Mouse (Mus musculus) CD4-positive helper T cell, adult 2 months (primary cell): ENCODE results near the gene Olfr10.
"Not testable (repeated sequence)": the region's sequence is repeated elsewhere in the genome, so short reads cannot be mapped to it uniquely, and the experiment has no call there.

Experiments
- DNase-seq: peaks from one replicate; pipeline ENCODE4 v3.0.0-alpha.2; 2012; ENCODE audit warnings: low read depth, missing footprints, low spot score

Gene Olfr10

GRCm38 (mm10) chr11:49304441-49304840 is at the start of gene Olfr10:
TSS of gene Olfr10 (plus strand) at chr11:49304741.
- no peak for DNase-seq

DNA sequence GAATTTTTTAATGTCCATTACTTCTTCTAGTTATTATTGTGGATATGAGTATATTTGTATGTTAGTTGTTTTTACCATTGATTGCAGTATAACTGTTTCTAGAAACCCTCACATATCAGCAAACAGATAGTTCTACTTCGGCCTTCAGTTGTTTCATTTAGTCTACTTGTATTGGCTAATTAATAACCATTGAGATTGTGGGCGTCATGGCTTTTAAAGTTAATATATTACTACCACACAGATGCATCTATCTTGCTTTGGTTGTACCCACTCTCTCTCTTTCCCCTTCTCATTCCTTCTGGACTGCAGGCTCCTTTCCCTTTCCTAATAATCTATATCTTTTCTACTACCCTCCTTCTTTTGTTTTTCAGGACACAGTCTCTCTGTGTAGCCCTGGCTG is 45.2 kb upstream of the Olfr10 start:
- DNase-seq = no peak

DNA sequence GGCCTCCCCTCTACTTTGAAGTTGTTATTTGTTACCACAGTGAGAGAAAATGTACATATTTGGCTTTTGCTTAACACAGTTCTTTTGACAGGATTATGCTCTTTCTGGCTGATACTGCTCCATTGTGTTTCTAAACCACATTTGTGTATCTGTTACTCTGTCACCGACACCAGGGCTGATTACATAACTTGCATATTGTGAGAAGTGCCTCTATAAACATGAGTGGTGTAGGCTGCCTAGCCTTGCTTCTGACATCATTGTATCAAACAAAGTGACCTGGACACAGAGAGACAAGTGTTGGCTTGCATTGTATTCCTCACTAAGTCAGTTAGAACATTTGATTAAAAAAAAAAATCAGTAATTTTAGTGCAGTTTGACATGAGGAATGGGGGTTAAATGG is 44.7 kb upstream of the Olfr10 start:
- DNase-seq = no peak

DNA sequence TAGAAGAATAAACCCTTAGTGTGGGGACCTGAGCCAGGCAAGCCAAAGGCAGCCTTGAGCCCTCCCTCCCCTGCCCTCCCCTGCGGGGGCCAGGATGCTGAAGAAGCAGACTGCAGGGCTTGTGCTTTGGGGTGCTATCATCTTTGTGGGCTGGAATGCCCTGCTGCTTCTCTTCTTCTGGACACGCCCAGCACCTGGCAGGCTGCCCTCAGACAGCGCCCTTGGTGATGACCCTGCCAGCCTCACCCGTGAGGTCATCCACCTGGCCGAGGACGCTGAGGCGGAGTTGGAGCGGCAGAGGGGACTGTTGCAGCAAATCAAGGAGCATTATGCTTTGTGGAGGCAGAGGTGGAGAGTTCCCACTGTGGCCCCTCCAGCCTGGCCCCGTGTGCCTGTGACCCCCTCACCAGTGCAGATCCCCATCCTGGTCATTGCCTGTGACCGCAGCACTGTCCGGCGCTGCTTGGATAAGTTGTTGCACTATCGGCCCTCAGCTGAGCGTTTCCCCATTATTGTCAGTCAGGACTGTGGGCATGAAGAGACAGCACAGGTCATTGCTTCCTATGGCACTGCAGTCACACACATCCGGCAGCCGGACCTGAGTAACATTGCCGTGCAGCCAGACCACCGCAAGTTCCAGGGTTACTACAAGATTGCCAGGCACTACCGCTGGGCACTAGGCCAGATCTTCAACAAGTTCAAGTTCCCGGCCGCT is 43.8 kb upstream of the Olfr10 start:
- DNase-seq = no peak

DNA sequence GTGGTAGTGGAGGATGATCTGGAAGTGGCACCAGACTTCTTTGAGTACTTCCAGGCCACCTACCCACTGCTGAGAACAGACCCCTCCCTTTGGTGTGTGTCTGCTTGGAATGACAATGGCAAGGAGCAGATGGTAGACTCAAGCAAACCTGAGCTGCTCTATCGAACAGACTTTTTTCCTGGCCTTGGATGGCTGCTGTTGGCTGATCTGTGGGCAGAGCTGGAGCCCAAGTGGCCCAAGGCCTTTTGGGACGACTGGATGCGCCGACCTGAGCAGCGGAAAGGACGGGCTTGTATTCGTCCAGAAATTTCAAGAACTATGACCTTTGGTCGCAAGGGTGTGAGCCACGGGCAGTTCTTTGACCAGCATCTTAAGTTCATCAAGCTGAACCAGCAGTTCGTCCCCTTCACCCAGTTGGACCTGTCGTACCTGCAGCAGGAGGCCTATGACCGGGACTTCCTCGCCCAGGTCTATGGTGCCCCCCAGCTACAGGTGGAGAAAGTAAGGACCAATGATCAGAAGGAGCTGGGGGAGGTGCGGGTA is 43.2 kb upstream of the Olfr10 start:
- no peak for DNase-seq

GRCm38 (mm10) chr11:49262286-49262685 is 42.3 kb upstream of the Olfr10 start:
- DNase-seq = no peak

DNA sequence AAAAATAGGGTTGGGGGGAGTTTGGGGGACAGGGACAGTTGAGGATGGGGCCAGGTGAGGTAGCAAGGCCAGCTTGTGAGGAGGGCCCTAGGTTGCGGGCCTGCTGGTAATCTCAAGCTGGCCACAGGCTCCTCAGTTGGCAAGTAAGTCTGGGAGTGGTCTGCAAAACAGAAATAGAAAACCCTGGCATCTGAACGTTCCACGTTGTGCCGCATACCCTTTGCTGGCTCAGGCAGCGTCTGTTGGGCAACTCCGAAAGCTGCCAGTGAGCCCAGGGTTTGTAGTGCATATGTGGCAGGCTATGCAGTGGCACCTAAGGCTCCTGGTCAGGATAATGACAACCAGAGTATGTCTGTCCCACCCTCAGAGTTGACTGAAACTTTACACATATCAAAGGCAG is 41.4 kb upstream of the Olfr10 start:
- DNase-seq = no peak

- no peak for DNase-seq
These were observed 40.5 kb upstream of the Olfr10 start for GRCm38 (mm10) chr11:49264081-49264480.

- DNase-seq = peak; percentile 73
These were observed 39.9 kb upstream of the Olfr10 start for GRCm38 (mm10) chr11:49264622-49265021.

GRCm38 (mm10) chr11:49265101-49265500 is 39.4 kb upstream of the Olfr10 start:
- no peak for DNase-seq

DNA sequence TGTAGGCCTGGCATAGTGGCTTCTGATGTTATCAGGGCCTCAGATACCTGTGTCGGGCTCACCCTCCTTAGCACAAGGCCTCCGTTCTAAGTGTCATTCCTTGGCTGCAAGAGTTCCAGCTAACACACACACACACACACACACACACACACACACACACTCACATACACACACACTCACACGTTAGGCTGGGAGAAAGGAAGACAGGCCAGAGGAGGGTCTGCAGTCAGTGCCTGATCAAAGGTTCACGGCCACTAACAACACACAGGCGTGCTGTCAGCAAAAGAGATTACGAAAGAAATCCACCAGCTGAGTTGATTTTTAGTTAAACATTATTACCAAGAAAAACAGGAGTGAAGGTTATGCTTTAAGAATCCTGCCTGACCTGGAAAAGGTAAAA is 37.9 kb upstream of the Olfr10 start:
- DNase-seq = no peak

DNA sequence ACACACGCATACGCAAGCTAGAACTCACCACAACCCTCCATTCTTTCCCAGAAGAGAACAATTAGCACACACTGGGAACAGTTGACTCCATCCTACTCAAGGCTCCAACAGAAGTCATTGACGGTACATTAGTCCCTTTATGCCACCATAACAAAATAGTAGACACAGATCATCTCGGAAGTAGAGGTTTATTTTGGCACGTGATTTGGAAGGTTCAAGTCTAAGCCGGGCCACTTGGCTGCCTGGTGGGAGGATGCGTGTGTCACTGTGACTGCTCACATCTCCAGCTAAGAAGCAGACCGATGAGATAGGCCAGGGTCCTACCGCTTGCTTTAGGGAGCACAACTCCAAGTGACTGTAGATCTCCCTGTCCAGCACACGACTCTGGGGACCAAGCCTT is 37.2 kb upstream of the Olfr10 start:
- no peak for DNase-seq

DNA sequence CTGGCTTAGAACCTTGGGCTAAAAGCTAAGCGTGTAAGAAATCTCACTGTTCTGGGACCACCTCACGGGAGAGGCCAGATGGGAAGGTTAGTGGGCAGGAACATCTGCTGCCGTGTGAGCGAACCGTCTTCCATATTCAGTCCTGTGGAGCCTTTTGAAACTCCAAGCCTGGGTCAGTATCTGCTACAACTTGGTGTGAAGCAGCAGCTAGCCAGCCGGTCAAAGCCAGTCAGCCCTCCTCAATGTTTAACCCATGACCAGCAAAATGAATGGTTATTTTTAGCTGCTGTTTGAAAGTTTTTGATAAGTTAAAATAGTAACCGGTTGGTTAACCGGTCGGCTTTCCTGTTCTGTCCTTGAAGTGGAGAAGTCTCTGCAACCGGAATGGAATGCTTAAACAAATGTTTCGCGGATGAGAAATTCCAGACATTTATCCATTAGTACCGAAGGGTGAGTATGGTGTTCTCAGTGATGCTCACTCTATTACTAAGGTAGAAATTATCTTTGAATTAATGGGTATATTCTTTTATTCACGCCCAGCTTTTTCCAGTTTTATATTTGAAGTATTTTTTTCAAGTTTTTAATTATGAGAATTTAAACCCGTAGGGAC is 36.5 kb upstream of the Olfr10 start:
- no peak for DNase-seq

DNA sequence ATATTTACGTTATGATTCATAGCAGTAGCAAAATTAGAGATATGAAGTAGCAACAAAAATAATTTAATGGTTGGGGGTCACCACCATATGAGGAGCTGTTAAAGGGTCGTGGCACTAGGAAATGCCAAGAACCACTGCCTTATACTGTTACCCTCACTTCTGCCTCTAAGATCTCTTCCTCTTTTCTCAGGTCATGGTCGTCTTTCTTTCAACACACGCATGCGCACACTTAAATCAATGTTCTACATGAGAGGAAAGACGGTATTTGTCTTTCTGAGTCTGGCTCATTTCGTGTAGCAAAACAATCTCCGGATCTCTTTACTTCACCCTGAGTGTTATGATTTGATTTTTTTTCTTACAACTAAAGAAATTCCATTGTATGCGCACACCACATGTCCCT is 34.8 kb upstream of the Olfr10 start:
- DNase-seq = no peak

- no peak for DNase-seq
These were observed 34.2 kb upstream of the Olfr10 start for GRCm38 (mm10) chr11:49270368-49270767.

GRCm38 (mm10) chr11:49271334-49271733 is 33.2 kb upstream of the Olfr10 start:
- peak; percentile 68 for DNase-seq

DNA sequence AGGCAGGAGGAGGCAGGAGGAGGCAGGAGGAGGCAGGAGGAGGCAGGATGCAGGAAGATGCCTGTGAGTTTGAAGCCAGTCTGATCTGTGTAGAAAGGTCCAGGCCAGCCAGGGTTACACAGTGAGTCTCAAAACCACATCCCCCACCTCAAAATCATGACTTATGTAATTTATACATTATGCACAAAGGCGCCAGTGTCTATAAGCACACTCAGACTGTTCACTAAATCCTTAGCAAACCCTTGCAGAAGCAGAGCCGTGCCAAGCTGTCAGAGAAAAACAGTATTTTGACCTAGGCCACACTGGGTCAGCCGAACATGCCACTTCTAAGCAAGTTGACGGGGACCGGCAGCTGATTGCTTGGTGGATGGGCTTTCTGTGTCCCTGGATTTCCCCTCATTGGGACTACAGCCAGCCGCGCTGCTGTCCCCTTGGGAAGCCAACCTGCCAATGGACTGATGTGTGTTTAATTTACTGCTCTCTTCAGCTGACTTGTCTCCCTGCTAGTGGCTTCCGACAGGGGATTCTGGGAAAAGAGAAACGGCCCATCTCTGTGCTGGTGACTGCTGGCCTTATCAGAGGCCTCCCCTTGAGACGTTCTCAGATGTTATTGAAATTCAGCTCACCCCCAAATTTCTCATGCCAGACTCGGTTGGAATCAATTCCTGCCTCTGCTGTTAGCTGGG is 30.6 kb upstream of the Olfr10 start:
- no peak for DNase-seq

DNA sequence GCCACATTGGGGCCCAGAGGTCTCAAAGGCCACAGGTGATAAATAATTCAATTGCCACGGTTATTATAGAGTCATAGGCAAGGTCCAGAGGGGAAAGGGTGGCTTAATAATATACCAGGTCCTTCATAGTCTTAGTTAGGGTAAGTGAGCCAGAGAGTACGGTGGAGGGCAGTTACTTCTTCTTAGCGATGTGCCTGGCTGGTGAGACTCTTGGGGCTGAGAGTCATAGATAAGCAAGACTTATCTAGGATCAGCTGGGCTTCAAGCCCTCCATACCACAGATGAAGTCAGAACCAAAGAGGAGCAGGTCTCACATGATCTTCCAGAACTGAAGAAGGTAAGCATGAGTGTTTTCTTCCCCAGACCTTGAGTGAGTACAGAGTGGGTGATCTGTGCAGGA is 26.3 kb upstream of the Olfr10 start, which contains the start of gene Olfr1393:
Gene Olfr1393, plus strand, starts transcription at position 83 of the 400 bp plus-strand sequence.
- DNase-seq = no peak

GRCm38 (mm10) chr11:49284982-49285381 is 19.6 kb upstream of the Olfr10 start, which contains the start of gene Olfr1392:
TSS of gene Olfr1392 (plus strand) at chr11:49285282.
- not testable (repeated sequence) for DNase-seq

DNA sequence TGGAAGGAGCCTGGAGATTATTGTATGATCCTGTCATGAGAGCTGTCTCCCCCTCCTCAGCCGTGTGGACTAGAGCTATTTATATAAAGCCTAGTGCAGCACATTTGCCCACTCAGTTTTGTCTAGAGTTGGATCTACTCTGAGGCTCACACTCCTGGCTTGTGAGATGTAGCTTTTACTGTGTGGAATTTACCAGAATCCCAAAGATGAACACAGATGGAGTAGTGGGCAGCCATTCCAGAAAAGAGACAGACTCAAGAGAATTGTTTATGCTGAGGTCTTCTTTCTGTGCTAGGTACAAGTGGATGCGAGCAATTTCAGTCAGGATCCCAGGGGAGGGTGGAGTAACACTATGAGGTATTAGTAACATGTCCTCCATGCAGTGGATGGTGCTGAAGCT is 17.3 kb upstream of the Olfr10 start:
- no peak for DNase-seq

- DNase-seq = no peak
These were observed 11.8 kb upstream of the Olfr10 start for GRCm38 (mm10) chr11:49292777-49293176.

DNA sequence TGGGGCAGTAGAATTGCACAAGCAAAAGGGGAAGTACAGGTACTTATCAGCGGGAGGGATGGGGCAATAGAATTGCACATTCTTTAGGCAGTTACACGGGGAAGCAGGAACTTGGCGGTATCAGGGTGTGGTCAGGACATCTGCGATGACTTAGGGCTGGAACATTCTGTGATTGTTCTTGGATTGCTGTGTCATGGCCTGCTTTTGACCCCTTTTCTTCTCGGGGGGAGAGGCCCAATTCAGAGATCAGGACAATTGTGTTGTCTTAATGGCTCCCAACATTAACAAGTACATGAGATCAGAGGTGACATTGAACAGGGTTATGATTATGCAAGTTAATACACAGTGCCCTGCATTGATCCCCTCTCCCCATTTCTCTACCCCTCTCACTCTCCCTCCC is 4.0 kb downstream of the Olfr10 start:
- not testable (repeated sequence) for DNase-seq
